Mouse (Mus musculus) adrenal gland (tissue): ENCODE results near the gene Cryl1.

Source experiments
- intact Hi-C: fragments of 180-260 bp; cut with DNase I; formaldehyde crosslinking; loops from one replicate; pipeline ENCODE4 v1.15.1; 2025
- long read RNA-seq, 2 experiments: library from polyadenylated mRNA; unstranded; transcript quantifications; one replicate each; pipeline ENCODE4 v2.0.0; 2020; ENCODE audit warnings: borderline replicate concordance in 1 of 2; ENCODE audit not compliant: insufficient replicate concordance in 1 of 2

Gene Cryl1
- long read RNA-seq, experiment 1, transcript Cryl1-201 (8 exons, 1,497 nt), result major isoform, 6 of 7 reads
- long read RNA-seq, experiment 1, partial matches to known transcripts, result 0 of 7 reads
- long read RNA-seq, experiment 1, other reads (novel, unspliced or antisense), result 1 of 7 reads
- long read RNA-seq, experiment 2, transcript Cryl1-201 (8 exons, 1,497 nt), result major isoform, 6 of 7 reads
- long read RNA-seq, experiment 2, partial matches to known transcripts, result 0 of 7 reads
- long read RNA-seq, experiment 2, other reads (novel, unspliced or antisense), result 0 of 7 reads

- intact Hi-C loops, result no loop called here
Observed at GRCm38 (mm10) chr14:57398065-57398757, at the start of gene Cryl1. Gene Cryl1, minus strand, starts transcription at chr14:57398529.

GRCm38 (mm10) chr14:57430451-57430850 lies 32.1 kb upstream of the Cryl1 start:
- intact Hi-C loops, result no loop called here

GRCm38 (mm10) chr14:57424212-57424561 lies 25.9 kb upstream of the Cryl1 start:
- intact Hi-C loops, result no loop called here

- intact Hi-C loops, result no loop called here
Observed at GRCm38 (mm10) chr14:57423432-57424211, 25.3 kb upstream of the Cryl1 start, which contains the start of gene Ift88. Gene Ift88, plus strand, starts transcription at chr14:57424062.

GRCm38 (mm10) chr14:57417187-57417586 lies 18.9 kb upstream of the Cryl1 start:
- intact Hi-C loops, result no loop called here

- intact Hi-C loops, result loop anchor here (5.0 kb wide), 1 partner anchor 305 kb away; no protein-coding TSS in a partner anchor
Observed at GRCm38 (mm10) chr14:57412166-57412565, 13.8 kb upstream of the Cryl1 start.

GRCm38 (mm10) chr14:57409106-57409505 lies 10.8 kb upstream of the Cryl1 start:
- intact Hi-C loops, result no loop called here

GRCm38 (mm10) chr14:57408100-57408499 lies 9.8 kb upstream of the Cryl1 start:
- intact Hi-C loops, result no loop called here

- intact Hi-C loops, result no loop called here
Observed at GRCm38 (mm10) chr14:57407039-57407987, 9.0 kb upstream of the Cryl1 start.

- intact Hi-C loops, result no loop called here
Observed at GRCm38 (mm10) chr14:57402815-57403214, 4.5 kb upstream of the Cryl1 start.

- intact Hi-C loops, result no loop called here
Observed at GRCm38 (mm10) chr14:57398813-57399427, 591 bp upstream of the Cryl1 start.

- intact Hi-C loops, result no loop called here
Observed at GRCm38 (mm10) chr14:57397221-57397620, 1.1 kb downstream of the Cryl1 start.

GRCm38 (mm10) chr14:57395470-57395869 lies 2.9 kb downstream of the Cryl1 start:
- intact Hi-C loops, result no loop called here

GRCm38 (mm10) chr14:57392278-57392677 lies 6.1 kb downstream of the Cryl1 start:
- intact Hi-C loops, result no loop called here

- intact Hi-C loops, result no loop called here
Observed at GRCm38 (mm10) chr14:57391621-57392020, 6.7 kb downstream of the Cryl1 start.

- intact Hi-C loops, result no loop called here
Observed at GRCm38 (mm10) chr14:57386758-57387561, 11.4 kb downstream of the Cryl1 start.

GRCm38 (mm10) chr14:57385667-57386066 lies 12.7 kb downstream of the Cryl1 start:
- intact Hi-C loops, result no loop called here

GRCm38 (mm10) chr14:57377531-57377930 lies 20.8 kb downstream of the Cryl1 start:
- intact Hi-C loops, result loop anchor here (10.0 kb wide), 2 partner anchors 247 to 307 kb away; no protein-coding TSS in a partner anchor

GRCm38 (mm10) chr14:57376956-57377355 lies 21.4 kb downstream of the Cryl1 start:
- intact Hi-C loops, result loop anchor here (10.0 kb wide), 2 partner anchors 248 to 308 kb away; no protein-coding TSS in a partner anchor
